Mouse (Mus musculus) mesoderm, embryonic 11.5 days (tissue): ENCODE results near the gene Thra.
"Not testable (repeated sequence)": the region's sequence is repeated elsewhere in the genome, so short reads cannot be mapped to it uniquely, and the experiment has no call there.

ENCODE experiments used
- DNase-seq: peaks from one replicate; pipeline ENCODE4 v3.0.0-alpha.2; 2012; ENCODE audit warnings: low read depth, low spot score

Gene Thra

GRCm38 (mm10) chr11:98740393-98741050 lies at the start of gene Thra:
Gene Thra (plus strand): TSS chr11:98740638.
- no peak for DNase-seq

GRCm38 (mm10) chr11:98693201-98693600 lies 47.2 kb upstream of the Thra start:
- DNase-seq: no peak

GRCm38 (mm10) chr11:98693746-98694145 lies 46.7 kb upstream of the Thra start:
- no peak for DNase-seq

GRCm38 (mm10) chr11:98694301-98694700 lies 46.1 kb upstream of the Thra start:
- no peak for DNase-seq

DNA sequence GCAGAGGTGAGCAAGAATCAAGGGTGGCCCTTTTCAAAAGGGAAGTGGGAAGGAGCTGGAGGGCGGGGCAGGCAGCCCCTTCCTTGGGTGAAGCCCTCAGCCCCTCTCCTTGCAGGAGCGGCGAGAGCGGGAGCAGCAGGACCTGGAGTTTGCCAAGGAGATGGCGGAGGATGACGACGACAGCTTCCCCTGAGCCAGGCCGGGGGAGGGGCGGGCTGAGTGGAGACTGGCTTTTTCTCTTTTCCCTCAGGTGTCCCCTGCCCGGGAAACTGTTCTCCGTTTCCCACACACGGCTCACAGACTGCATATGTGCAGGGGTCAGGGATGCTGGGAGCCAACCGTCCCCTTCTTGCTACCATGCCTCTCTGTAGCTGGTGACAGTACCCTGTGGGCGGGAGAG lies 45.0 kb upstream of the Thra start:
- DNase-seq: no peak

DNA sequence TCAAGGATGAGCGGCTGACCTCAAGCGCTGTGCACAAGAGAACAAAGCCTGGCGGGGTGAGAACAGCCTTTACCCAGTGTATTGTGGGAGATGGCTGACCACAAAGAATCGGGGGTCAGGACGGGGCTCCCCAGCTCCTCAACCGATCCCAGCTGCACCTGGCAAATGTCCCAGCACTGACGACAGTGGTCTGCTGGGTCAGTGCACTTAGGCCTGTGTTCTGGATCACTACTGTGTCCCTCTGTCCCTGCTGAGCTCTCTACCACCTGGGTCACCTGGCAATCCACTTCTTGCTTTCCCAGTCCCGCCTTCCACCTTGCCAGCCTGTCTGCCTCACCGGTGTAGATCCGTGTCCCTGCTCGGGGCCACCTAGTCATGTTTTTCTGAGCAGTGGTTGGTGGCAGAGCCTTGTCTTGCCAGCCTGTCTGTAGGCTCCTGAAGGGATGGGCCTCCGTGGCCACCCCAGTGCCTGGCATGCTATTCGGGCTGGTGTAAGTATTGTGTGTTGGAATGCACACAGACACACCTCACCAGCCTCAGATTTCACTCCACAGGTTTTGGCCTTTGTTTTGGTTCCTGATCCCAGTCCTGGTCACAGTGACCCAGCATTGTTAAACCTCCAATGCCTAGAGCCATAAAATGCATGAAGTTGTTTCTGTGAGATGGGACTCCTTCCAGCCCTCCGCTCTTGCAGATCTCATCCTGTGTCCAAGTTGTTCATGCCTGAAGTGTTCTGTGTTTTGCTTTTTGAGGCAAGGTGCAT lies 43.8 kb upstream of the Thra start:
- DNase-seq: no peak

- no peak for DNase-seq
Measured at GRCm38 (mm10) chr11:98697225-98697624, 43.2 kb upstream of the Thra start.

GRCm38 (mm10) chr11:98698849-98699640 lies 41.4 kb upstream of the Thra start:
- no peak for DNase-seq

- DNase-seq: peak; percentile 72
Measured at GRCm38 (mm10) chr11:98699911-98700310, 40.5 kb upstream of the Thra start.

DNA sequence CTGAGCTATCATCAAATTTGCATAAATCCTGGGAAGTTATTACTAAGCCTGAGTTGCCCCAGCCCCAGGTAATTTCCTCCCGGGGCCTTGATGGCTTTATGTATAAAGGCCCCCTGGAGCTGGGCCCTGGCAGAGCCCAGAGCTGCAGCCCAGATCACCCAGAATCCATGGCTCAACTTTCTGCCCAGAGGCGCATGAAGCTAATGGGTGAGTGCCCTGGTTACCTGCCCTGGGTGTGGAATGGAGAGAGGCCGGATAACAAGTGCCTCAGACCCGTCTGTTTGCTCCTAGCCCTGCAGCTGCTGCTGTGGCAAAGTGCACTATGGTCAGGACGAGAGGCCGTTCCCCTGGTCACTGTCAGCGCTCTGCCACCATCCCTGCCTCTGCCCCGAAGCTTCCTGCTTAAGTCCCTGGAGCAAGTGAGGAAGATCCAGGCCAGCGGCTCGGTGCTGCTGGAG lies 39.2 kb upstream of the Thra start, which contains the start of gene Csf3:
Csf3 (plus strand) TSS at position 51 of the 458 bp plus-strand sequence.
- no peak for DNase-seq

GRCm38 (mm10) chr11:98702323-98702722 lies 38.1 kb upstream of the Thra start:
- no peak for DNase-seq

DNA sequence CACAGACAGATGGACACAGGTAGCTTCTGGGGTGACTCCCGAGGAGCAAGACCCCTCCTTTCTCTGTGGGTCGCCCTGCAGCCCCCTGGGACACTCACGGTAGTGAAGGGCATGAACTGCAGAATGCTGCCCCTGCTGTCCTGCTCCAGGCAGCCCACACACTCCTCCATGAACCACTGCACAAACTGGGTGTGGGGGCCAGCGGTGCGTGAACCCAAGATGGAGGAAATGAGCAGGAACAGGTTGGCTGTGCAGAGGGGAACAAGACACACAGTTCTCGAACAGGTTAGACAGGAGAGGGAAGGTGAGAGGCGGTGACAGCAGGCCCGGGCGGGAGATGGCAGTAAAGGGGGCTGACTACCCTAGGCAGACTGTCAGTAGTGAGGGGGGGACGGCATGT lies 35.4 kb upstream of the Thra start:
- no peak for DNase-seq

- no peak for DNase-seq
Measured at GRCm38 (mm10) chr11:98707401-98708281, 32.8 kb upstream of the Thra start.

GRCm38 (mm10) chr11:98708282-98708956 lies 32.0 kb upstream of the Thra start:
- no peak for DNase-seq

DNA sequence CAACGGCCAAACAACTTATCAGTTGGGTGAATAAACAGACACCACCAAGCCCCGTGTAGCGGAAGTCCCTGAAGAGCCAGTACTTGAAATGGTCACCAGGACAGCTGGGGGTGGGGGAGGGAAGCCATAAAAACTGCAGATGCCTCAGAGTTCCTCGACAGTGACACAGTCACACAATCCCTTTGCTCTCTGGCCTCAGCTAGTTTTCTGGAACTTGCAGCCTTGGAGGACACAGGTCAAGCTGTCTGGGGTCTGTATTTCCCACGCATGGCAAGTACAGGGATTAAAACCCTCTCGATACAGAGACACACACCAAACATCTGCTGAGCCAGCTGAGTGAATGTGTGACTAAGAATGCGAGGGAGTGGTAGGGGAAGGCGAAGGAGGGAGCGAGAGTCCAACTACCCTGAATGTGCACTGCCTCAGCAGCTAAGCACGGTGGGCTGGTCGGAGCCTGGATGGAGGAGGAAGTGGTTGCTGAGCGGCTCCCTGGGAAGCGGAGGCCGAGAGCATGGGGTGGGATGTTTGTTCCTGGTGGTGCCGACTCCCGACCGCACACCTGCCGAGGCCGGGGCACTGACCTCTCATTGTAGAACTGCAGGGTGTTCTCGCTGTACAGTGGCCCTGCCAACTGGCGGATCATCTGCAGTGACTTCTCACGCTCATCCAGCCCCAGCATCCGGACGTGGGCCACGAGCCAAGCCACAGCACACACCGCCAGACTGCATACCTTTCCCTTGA lies 31.3 kb upstream of the Thra start:
- DNase-seq: no peak

GRCm38 (mm10) chr11:98710416-98711045 lies 29.9 kb upstream of the Thra start:
- peak; percentile 90 for DNase-seq

- DNase-seq: no peak
Measured at GRCm38 (mm10) chr11:98711046-98711434, 29.4 kb upstream of the Thra start.

GRCm38 (mm10) chr11:98712009-98712408 lies 28.4 kb upstream of the Thra start:
- not testable (repeated sequence) for DNase-seq

DNA sequence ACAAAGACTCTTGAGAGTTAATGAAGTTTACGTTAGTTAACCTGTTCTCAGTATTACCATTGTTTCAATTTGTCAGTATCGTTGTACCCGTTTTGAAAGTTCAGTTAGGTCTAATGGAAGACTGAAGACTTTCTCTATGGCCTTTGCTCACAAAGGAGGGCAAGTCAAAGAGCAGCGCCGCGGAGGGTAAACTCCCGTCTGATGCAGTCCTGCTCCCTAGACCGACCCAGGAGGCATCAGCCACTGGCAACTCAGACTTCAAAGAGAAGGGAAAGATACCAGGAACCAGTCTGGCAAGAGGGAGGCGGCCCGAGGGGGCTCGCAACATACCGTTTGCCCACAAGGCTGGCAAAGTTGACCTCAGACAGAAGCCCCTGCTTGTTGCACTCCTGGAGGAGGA lies 26.7 kb upstream of the Thra start:
- no peak for DNase-seq
